ENCODE assay signal across 16 mouse cellular contexts in the genomic region with DNA sequence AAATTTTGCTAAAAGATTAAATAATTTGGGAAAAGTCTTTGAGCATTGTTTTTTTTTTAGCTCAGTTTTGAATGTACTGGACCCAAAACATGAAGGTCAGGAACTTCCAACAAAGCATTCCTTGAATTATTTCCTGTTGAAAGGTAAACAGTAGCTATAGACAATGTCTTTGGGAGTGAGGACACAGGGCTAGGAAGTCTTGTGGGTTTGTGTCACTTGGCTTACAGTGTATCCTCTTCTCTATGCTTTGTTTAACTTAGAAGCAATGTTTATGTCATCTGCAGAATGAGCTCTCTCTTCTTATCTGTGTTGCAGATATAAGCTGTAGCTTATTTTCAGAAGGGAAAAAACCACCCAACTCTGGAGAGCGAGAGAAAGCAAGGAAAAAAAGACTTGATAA.
"Had no signal": no experiment of that assay in that cellular context is flagged by ENCODE, and none has a peak within 500 bp of the region (broad histone marks: within the 10 kb centered on the region; RNA-seq: fewer than 3 reads in every experiment).

No protein-coding gene starts in this region.

- H3K4me3 ChIP-seq: left cerebral cortex, adult 2 months; liver, embryonic 13.5 days; megakaryocyte, embryonic 14.5 days; midbrain, embryonic 10.5 days; midbrain, embryonic 13.5 days had no signal

- H3K4me2 ChIP-seq: liver, embryonic 13.5 days; midbrain, embryonic 13.5 days had no signal

- DNase-seq: kidney, adult 18-20 months; kidney, adult 9 months; kidney, postnatal 14 days; kidney, postnatal 4 days; liver, embryonic 13.5 days; thymus, adult 2 months; thymus, postnatal 14 days had no signal

- H3K27me3 ChIP-seq: liver, embryonic 13.5 days; megakaryocyte, embryonic 14.5 days; midbrain, embryonic 13.5 days had no signal

- H3K9ac ChIP-seq: liver, embryonic 13.5 days; midbrain, embryonic 13.5 days had no signal

- H3K9me3 ChIP-seq: liver, embryonic 13.5 days; megakaryocyte, embryonic 14.5 days; midbrain, embryonic 10.5 days; midbrain, embryonic 13.5 days had no signal

- H3K27ac ChIP-seq: hindbrain, postnatal 0 days; left cerebral cortex, adult 2 months; liver, embryonic 13.5 days; midbrain, embryonic 10.5 days; midbrain, embryonic 13.5 days; stomach, postnatal 0 days had no signal

- H3K4me1 ChIP-seq: midbrain, embryonic 10.5 days; midbrain, embryonic 13.5 days had no signal

- ATAC-seq: hindbrain, postnatal 0 days; inflammation-experienced regulatory T-cells, adult 6 months; intestine, embryonic 16.5 days; midbrain, embryonic 13.5 days; midbrain, embryonic 16.5 days had no signal
